Mouse (Mus musculus): ENCODE results near the gene Vps52. TPM values are rescaled to one million over a fixed set of nuclear protein-coding genes. Genes with fewer than 3 reads are reported as not detected.

Gene Vps52
- polyA plus RNA-seq (2021; fragmentation: Nextera tagmentation): 41.5 and 54.7 TPM in 2 replicates
- long read RNA-seq, experiment 1, transcript Vps52-201 (20 exons, 3,383 nt): major isoform, 321 of 412 reads
- long read RNA-seq, experiment 1, partial matches to known transcripts: 18 of 412 reads
- long read RNA-seq, experiment 1, other reads (novel, unspliced or antisense): 73 of 412 reads
- long read RNA-seq, experiment 2, transcript Vps52-201 (20 exons, 3,383 nt): major isoform, 33 of 51 reads
- long read RNA-seq, experiment 2, partial matches to known transcripts: 12 of 51 reads
- long read RNA-seq, experiment 2, other reads (novel, unspliced or antisense): 6 of 51 reads

GRCm38 (mm10) chr17:33955555-33956214 is at the start of gene Vps52, which contains the start of gene Rps18:
Vps52 (plus strand) TSS chr17:33955812.
Rps18 (minus strand) TSS chr17:33956001.

DNA sequence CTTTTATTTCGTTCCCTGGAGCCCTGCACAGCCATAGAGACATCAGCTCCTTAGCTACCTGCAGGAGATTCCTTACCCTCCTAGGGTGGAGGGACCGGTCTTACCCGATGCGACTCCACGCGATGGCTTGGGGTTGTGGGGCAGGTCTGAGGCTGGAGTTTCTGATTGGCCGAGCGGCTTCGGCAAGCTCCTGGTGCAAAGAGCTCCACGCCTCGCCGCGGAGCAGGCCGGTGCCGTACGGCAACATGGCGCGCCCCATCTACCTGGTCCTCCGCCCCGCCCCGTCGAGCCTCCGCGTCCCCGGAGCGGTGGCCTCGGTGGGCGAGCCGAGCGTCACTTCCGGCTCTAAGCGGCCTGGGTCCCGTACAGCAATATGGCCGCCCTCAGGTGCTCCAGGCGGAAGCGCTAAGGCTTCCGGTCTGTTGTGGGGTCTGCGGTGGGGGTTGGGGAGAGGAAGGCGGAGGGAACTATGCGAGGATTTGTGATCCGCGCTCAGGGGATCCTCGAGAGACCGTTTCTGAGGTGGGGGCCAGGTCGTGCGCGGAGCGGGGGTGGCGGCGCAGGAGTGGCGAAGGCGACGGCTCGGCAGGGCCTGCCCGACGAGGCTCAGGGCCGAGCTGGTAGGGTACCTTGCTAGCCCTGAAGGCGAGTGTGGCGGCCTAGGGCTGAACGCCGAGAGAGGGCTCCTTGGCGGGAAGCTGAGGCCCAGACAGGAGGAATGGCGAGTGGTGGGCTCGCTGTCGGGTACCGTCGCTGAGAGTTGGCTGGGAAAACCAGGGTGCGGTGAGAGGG is 46.3 kb upstream of the Vps52 start, which contains the start of gene Daxx:
Gene Daxx (plus strand): TSS at position 338 of the 792 bp plus-strand sequence.

DNA sequence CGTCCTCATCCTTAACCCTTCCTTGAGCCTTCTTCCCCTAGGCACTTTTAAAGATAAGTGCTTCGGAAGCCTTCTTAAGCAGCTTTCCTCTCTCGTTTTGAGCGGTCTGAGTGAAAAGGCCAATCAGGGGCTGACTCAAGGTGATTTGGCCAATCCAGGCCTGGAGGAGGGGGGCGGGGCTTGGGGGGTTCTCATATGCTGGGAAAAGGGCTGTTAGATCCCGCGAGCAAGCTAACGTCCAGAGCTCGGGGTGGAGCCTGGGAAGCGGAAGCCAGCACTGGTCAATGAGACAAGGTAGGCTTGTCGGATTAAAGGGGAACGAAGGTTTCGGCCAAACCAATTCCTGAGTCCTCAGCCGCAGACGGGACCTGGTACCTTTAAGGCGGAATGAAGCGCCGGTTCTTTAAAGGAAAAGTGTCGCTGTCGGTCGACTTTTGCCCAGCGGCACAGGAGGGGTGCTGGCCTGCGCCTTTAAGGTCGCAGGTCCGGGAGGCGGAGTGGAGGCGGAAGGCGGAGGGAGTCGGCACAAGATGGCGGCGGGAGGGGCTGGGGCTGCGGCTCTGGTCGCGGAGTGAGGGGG is 39.9 kb upstream of the Vps52 start, which contains the start of the genes Tapbp and Zbtb22:
Gene Tapbp (plus strand): TSS at position 229 of the 580 bp plus-strand sequence.
Gene Zbtb22 (plus strand): TSS at position 234 of the 580 bp plus-strand sequence.

GRCm38 (mm10) chr17:33929371-33930279 is 26.0 kb upstream of the Vps52 start, which contains the start of gene Rgl2:
Rgl2 (plus strand) TSS chr17:33929543.

GRCm38 (mm10) chr17:33940206-33940805 is 15.3 kb upstream of the Vps52 start, which contains the start of the genes Pfdn6 and Wdr46:
Pfdn6 (minus strand) TSS chr17:33940343.
Wdr46 (plus strand) TSS chr17:33940660.

GRCm38 (mm10) chr17:33951021-33951946 is 4.3 kb upstream of the Vps52 start, which contains the start of gene B3galt4:
B3galt4 (minus strand) TSS chr17:33951488.

DNA sequence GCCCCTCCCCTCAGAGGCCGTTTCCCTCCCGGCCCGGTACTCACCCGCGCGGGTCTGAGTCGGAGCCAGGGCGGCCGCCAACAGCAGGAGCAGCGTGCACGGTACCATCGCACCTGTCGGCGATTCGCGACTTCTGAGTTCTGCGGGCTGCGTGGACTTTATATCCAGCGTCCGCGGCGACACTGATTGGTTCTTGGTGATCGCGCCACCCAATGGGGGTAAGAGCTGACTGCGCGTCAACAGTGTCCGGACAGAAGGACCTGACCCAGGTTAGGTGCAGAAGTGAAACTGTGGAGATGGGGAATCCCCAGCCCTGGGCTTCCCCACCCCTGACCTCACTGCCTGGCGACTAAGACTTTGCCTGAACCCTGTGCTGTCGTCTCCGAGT is 44.5 kb downstream of the Vps52 start, which contains the start of gene H2-K1:
Gene H2-K1 (minus strand): TSS at position 198 of the 388 bp plus-strand sequence.

Other genes with a start within 250 kb of the Vps52 start
- gene March2, start 237.1 kb upstream of the Vps52 start, polyA plus RNA-seq (2021; fragmentation: Nextera tagmentation): 20.5 and 194 TPM in 2 replicates
- gene Rab11b, start 195.3 kb upstream of the Vps52 start, polyA plus RNA-seq (2021; fragmentation: Nextera tagmentation): 640 and 662 TPM in 2 replicates
- gene Angptl4, start 174.0 kb upstream of the Vps52 start, polyA plus RNA-seq (2021; fragmentation: Nextera tagmentation): 3.4 TPM in 2 replicates
- gene Kank3, start 145.3 kb upstream of the Vps52 start, polyA plus RNA-seq (2021; fragmentation: Nextera tagmentation): 18.2 and 19.7 TPM in 2 replicates
- 2,886 and 3,372 TPM in 2 replicates for gene Rps28, start 131.2 kb upstream of the Vps52 start, polyA plus RNA-seq (2021; fragmentation: Nextera tagmentation)
- 1,006 and 1,076 TPM in 2 replicates for gene Ndufa7, start 131.2 kb upstream of the Vps52 start, polyA plus RNA-seq (2021; fragmentation: Nextera tagmentation)
- 45.2 and 56.2 TPM in 2 replicates for gene Cd320, start 112.7 kb upstream of the Vps52 start, polyA plus RNA-seq (2021; fragmentation: Nextera tagmentation)
- not detected in 2 replicates for gene Gm7029, start 82.0 kb upstream of the Vps52 start, polyA plus RNA-seq (2021; fragmentation: Nextera tagmentation)
- 0.23 and 0.25 TPM in 2 replicates for gene Kifc1, start 65.2 kb upstream of the Vps52 start, polyA plus RNA-seq (2021; fragmentation: Nextera tagmentation)
- 1.5 and 2.0 TPM in 2 replicates for gene Platr17, start 50.7 kb upstream of the Vps52 start, polyA plus RNA-seq (2021; fragmentation: Nextera tagmentation)
- gene Daxx, start 46.4 kb upstream of the Vps52 start, polyA plus RNA-seq (2021; fragmentation: Nextera tagmentation): 17.9 and 19.4 TPM in 2 replicates
- gene Tapbp, start 39.9 kb upstream of the Vps52 start, polyA plus RNA-seq (2021; fragmentation: Nextera tagmentation): 27.8 and 29.4 TPM in 2 replicates
- 4.8 and 8.5 TPM in 2 replicates for gene Zbtb22, start 39.9 kb upstream of the Vps52 start, polyA plus RNA-seq (2021; fragmentation: Nextera tagmentation)
- 7.1 and 7.2 TPM in 2 replicates for gene Rgl2, start 26.3 kb upstream of the Vps52 start, polyA plus RNA-seq (2021; fragmentation: Nextera tagmentation)
- gene Pfdn6, start 15.5 kb upstream of the Vps52 start, polyA plus RNA-seq (2021; fragmentation: Nextera tagmentation): 117 and 123 TPM in 2 replicates
- 4.5 and 4.8 TPM in 2 replicates for gene Wdr46, start 15.2 kb upstream of the Vps52 start, polyA plus RNA-seq (2021; fragmentation: Nextera tagmentation)
- gene B3galt4, start 4.3 kb upstream of the Vps52 start, polyA plus RNA-seq (2021; fragmentation: Nextera tagmentation): 4.3 and 5.6 TPM in 2 replicates
- 906 and 922 TPM in 2 replicates for gene Rps18, start 189 bp downstream of the Vps52 start, polyA plus RNA-seq (2021; fragmentation: Nextera tagmentation)
- 29.6 and 37.7 TPM in 2 replicates for gene H2-K1, start 44.5 kb downstream of the Vps52 start, polyA plus RNA-seq (2021; fragmentation: Nextera tagmentation)
- gene Ring1, start 68.9 kb downstream of the Vps52 start, polyA plus RNA-seq (2021; fragmentation: Nextera tagmentation): 3.4 and 12.5 TPM in 2 replicates
- 25.9 and 48.5 TPM in 2 replicates for gene H2-Ke6, start 72.2 kb downstream of the Vps52 start, polyA plus RNA-seq (2021; fragmentation: Nextera tagmentation)
- 66.0 and 69.8 TPM in 2 replicates for gene Slc39a7, start 75.9 kb downstream of the Vps52 start, polyA plus RNA-seq (2021; fragmentation: Nextera tagmentation)
- gene Rxrb, start 76.0 kb downstream of the Vps52 start, polyA plus RNA-seq (2021; fragmentation: Nextera tagmentation): 12.9 and 32.8 TPM in 2 replicates
- gene Col11a2, start 83.6 kb downstream of the Vps52 start, polyA plus RNA-seq (2021; fragmentation: Nextera tagmentation): 0.48 and 0.55 TPM in 2 replicates
- gene H2-Oa, start 136.5 kb downstream of the Vps52 start, polyA plus RNA-seq (2021; fragmentation: Nextera tagmentation): 1.2 and 1.6 TPM in 2 replicates
- 32.1 and 36.6 TPM in 2 replicates for gene H2-DMa, start 163.7 kb downstream of the Vps52 start, polyA plus RNA-seq (2021; fragmentation: Nextera tagmentation)
- 42.2 and 74.5 TPM in 2 replicates for gene Brd2, start 166.8 kb downstream of the Vps52 start, polyA plus RNA-seq (2021; fragmentation: Nextera tagmentation)
- 0.44 and 0.55 TPM in 2 replicates for gene H2-DMb2, start 187.5 kb downstream of the Vps52 start, polyA plus RNA-seq (2021; fragmentation: Nextera tagmentation)
- 4.0 and 4.2 TPM in 2 replicates for gene H2-DMb1, start 197.3 kb downstream of the Vps52 start, polyA plus RNA-seq (2021; fragmentation: Nextera tagmentation)
- 2.2 and 2.8 TPM in 2 replicates for gene Tap1, start 231.7 kb downstream of the Vps52 start, polyA plus RNA-seq (2021; fragmentation: Nextera tagmentation)
- gene Psmb9, start 232.0 kb downstream of the Vps52 start, polyA plus RNA-seq (2021; fragmentation: Nextera tagmentation): 8.1 and 8.5 TPM in 2 replicates
- 21.0 and 24.6 TPM in 2 replicates for gene Psmb8, start 241.9 kb downstream of the Vps52 start, polyA plus RNA-seq (2021; fragmentation: Nextera tagmentation)
- 5.6 and 6.8 TPM in 2 replicates for gene Tap2, start 247.7 kb downstream of the Vps52 start, polyA plus RNA-seq (2021; fragmentation: Nextera tagmentation)

All from left cerebral cortex, adult 6 months (tissue).